Mouse (Mus musculus) heart, embryonic 16.5 days (tissue): Measurements from ENCODE around the gene Srpk1. TPM values are rescaled to one million over a fixed set of nuclear protein-coding genes. Genes with fewer than 3 reads are reported as not detected.

Source experiments
- ATAC-seq: fragments of 200-750 bp; cut with Nextera tagmentation; replicated peaks from 2 replicates; pipeline ENCODE4 v1.8.0; 2017; ENCODE audit warnings: moderate number of reproducible peaks; ENCODE audit not compliant: insufficient read depth, low FRiP score; ENCODE audit errors: extremely low read depth
- H3K27ac ChIP-seq: fragments of 300-500 bp; sonication (generic); 2 replicates; pipeline ENCODE4 v1.5.1; 2014; ENCODE audit warnings: mild to moderate bottlenecking, low read length, control low read depth, moderate library complexity
- H3K27me3 ChIP-seq: fragments of 300-500 bp; sonication (generic); 2 replicates; pipeline ENCODE4 v1.6.1; 2014; ENCODE audit warnings: low read length, mixed read lengths; ENCODE audit not compliant: control insufficient read depth, insufficient read depth
- H3K36me3 ChIP-seq: fragments of 300-500 bp; sonication (generic); 2 replicates; pipeline ENCODE4 v1.6.1; 2014; ENCODE audit not compliant: control insufficient read depth, insufficient read depth
- H3K4me1 ChIP-seq: fragments of 300-500 bp; sonication (generic); 2 replicates; pipeline ENCODE4 v1.6.1; 2014; ENCODE audit warnings: low read length, mixed read lengths; ENCODE audit not compliant: control insufficient read depth, insufficient read depth
- H3K4me2 ChIP-seq: fragments of 300-500 bp; sonication (generic); 2 replicates; pipeline ENCODE4 v1.6.1; 2014; ENCODE audit warnings: low read depth, mild to moderate bottlenecking, control low read depth, low read length
- H3K4me3 ChIP-seq: fragments of 300-500 bp; sonication (generic); 2 replicates; pipeline ENCODE4 v1.5.1; 2014; ENCODE audit warnings: mild to moderate bottlenecking, control low read depth, low read length
- H3K9ac ChIP-seq: fragments of 300-500 bp; sonication (generic); 2 replicates; pipeline ENCODE4 v1.6.1; 2014; ENCODE audit warnings: low read length, control low read depth
- H3K9me3 ChIP-seq: fragments of 300-500 bp; sonication (generic); replicated peaks from 2 replicates; pipeline ENCODE4 v1.6.1; 2016; ENCODE audit warnings: low read length; ENCODE audit not compliant: control insufficient read depth
- WGBS: fragments of 180-500 bp; shearing (Covaris S2); extraction: QIAGEN DNeasy Blood & Tissue Kit; methylation state at CpG from one replicate; pipeline ENCODE4 v1.1.7; 2014; 5-methylcytosine and 5-hydroxymethylcytosine counted together
- polyA plus RNA-seq: library from polyadenylated mRNA; unstranded; fragments of >200 nt; fragmentation: Nextera tagmentation; extraction: Ambion mirVana; gene quantifications from 2 replicates; pipeline ENCODE4 v1.2.1, GENCODE M21; 2015

Srpk1 gene
- polyA plus RNA-seq, result 44.3 and 44.9 TPM in 2 replicates

DNA sequence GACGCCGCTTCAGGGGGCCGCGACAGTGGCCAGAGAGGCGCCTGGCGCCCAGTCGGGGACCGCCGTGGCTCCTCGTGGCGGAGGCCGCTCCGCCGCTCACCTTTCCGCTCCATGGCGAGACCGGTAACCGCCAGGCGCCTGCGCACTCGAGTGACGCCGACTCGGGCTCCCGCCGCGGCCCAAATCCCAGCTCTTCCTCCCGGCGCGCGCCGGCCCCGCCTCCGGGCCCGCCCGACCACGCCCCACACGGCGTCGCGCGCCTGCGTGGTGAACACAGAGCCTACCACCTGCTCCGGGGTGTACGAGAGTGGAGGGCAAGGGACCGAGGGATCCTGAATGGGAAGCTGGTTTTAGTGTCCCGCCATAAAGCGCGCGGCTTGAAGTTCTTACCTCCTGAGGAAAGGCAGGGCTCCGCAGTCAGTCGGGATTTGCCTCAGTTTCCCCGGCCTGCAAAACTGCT, at the start of gene Srpk1:
Gene Srpk1 (minus strand): TSS at position 410 of the 460 bp plus-strand sequence.
- H3K4me1 ChIP-seq, result peaks cover 15% of the 10 kb centered on the region
- H3K27ac ChIP-seq, result peak within 1 kb of the TSS; percentile 84
- peak within 1 kb of the TSS; percentile 99 for H3K4me3 ChIP-seq
- H3K4me2 ChIP-seq, result peak within 1 kb of the TSS; percentile 72
- H3K9ac ChIP-seq, result peak within 1 kb of the TSS; percentile 98
- ATAC-seq, result peak; percentile 94
- H3K9me3 ChIP-seq, result no peaks in the 10 kb centered on the region
- 0 out of 2 replicates have a peak, but pooled peaks cover 6% of the 10 kb centered on the region for H3K36me3 ChIP-seq
- WGBS, result under 1% methylated on average over 50 of the region's 53 CpGs
- H3K27me3 ChIP-seq, result no peaks in the 10 kb centered on the region

DNA sequence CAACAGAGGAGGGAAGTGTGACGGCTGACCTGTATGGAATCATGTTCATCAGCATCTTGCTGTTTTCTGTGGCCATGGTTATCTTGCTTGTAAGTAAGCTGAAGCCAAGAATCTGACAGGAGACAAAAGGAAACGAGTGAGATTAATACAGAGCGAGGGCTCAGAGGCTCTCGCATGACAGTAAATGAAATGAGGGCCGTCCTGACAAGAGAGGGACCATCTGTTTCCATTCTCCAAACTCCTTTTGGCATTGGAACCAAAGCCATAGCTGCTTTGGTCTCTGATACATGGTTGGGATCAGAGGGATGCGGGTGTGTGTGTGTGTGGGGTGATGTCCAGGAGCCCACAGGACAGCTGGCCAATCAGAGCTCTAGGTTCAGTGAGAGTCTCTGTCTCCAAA, 37.1 kb upstream of the Srpk1 start:
- no peak overlapping the region for H3K27ac ChIP-seq
- 51% methylated on average over 6 of the region's 6 CpGs for WGBS
- peaks cover 2% of the 10 kb centered on the region; the same call in 1 of the 2 replicates for H3K27me3 ChIP-seq
- ATAC-seq, result no peak
- H3K4me3 ChIP-seq, result no peak overlapping the region
- H3K4me1 ChIP-seq, result peaks cover 4% of the 10 kb centered on the region; the same call in 1 of the 2 replicates
- H3K4me2 ChIP-seq, result no peak overlapping the region
- no peaks in the 10 kb centered on the region for H3K36me3 ChIP-seq
- H3K9me3 ChIP-seq, result no peaks in the 10 kb centered on the region
- no peak overlapping the region for H3K9ac ChIP-seq

DNA sequence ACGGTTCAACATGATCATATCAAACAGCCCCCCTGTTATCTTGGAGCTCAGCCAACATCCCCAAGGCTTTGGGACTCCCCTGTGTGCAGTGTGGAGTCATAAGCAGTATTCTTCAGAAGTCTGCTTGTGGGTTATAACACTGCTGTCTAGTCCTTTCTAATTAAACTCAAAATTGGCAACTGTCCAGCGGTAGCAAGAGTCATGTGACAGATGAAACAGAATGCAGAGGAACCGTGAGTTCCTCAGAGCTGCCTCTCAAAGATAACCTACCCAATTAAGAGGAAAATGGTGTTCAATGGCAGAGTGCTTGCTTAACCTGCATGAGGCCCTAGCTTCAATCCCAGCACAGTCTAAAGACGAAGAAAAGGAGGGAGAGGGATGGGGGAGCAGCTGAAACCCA, 35.4 kb upstream of the Srpk1 start:
- H3K27me3 ChIP-seq, result peaks cover 2% of the 10 kb centered on the region; the same call in 1 of the 2 replicates
- H3K4me2 ChIP-seq, result no peak overlapping the region
- H3K9me3 ChIP-seq, result no peaks in the 10 kb centered on the region
- peaks cover 4% of the 10 kb centered on the region; the same call in 1 of the 2 replicates for H3K4me1 ChIP-seq
- ATAC-seq, result no peak
- no peak overlapping the region for H3K27ac ChIP-seq
- H3K9ac ChIP-seq, result no peak overlapping the region
- no peaks in the 10 kb centered on the region for H3K36me3 ChIP-seq
- H3K4me3 ChIP-seq, result no peak overlapping the region
- 21% methylated on average over 4 of the region's 4 CpGs for whole genome bisulfite sequencing

DNA sequence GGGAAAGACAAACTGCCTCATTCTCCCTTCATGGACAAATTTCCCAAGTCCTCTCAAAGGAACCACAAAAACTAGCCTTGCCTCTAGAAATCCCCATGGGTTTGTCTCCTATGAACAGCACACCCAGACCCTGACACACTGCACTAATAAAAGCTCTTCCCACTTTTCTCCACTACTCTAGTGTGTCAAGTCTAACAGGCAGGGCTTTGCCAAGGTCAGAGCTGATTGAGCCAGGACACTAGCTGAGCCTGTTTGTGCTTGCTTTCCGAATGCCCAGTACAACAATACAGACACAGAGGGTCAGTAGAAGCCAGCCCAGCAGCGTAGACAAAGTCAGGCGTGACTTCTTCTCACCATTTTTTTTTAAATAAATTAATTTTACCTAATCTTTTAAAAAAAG, 27.8 kb upstream of the Srpk1 start:
- no peaks in the 10 kb centered on the region for H3K4me1 ChIP-seq
- 51% methylated on average over 3 of the region's 3 CpGs for WGBS
- H3K4me2 ChIP-seq, result no peak overlapping the region
- H3K9ac ChIP-seq, result no peak overlapping the region
- H3K27ac ChIP-seq, result peak overlapping the region; percentile 27; the same call in 1 of the 2 replicates
- H3K9me3 ChIP-seq, result no peaks in the 10 kb centered on the region
- H3K27me3 ChIP-seq, result no peaks in the 10 kb centered on the region; the same call in 1 of the 2 replicates
- H3K4me3 ChIP-seq, result no peak overlapping the region
- H3K36me3 ChIP-seq, result no peaks in the 10 kb centered on the region
- peak; percentile 45; the same call in 1 of the 2 replicates for ATAC-seq

DNA sequence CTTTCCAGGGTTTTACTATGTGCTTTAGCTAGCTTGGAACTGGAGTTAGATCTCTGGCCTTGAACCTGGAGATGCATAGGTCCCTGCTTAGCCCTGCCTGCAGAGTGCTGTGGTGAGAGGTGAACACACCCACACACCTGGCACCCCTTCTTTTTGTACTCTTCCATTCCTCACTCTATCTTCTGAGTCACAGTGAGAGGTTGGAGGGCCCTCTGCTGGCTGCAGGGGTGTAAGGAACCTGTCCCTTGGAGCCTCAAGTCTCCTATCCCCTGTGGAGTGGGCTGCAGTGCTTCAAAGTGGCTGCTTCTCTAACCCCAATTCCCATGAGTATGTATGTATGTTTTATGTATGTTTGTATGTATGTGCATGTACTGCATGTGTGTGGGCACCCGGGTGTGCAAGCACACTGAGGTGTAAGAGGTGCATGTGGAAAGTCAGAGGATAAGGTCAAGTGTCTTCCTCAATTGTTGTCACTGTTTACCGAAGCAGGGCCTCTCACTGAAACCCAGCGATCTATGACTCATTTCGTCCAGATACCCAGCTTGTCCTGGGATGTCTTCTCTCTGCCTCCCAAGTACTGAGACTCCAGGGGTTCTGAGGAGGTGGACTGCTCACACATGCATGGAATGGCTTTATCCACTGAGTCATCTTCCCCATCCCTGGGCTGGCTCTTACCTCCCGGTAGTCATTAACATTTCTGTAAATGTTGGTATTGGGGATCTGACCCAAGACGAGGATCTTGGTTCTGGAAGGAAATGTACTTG, 26.3 kb upstream of the Srpk1 start:
- no peak for ATAC-seq
- WGBS, result 43% methylated on average over 6 of the region's 6 CpGs
- no peak overlapping the region for H3K4me3 ChIP-seq
- no peaks in the 10 kb centered on the region for H3K9me3 ChIP-seq
- H3K36me3 ChIP-seq, result no peaks in the 10 kb centered on the region
- H3K9ac ChIP-seq, result no peak overlapping the region
- no peaks in the 10 kb centered on the region for H3K27me3 ChIP-seq
- no peaks in the 10 kb centered on the region for H3K4me1 ChIP-seq
- no peak overlapping the region for H3K4me2 ChIP-seq
- no peak overlapping the region for H3K27ac ChIP-seq

DNA sequence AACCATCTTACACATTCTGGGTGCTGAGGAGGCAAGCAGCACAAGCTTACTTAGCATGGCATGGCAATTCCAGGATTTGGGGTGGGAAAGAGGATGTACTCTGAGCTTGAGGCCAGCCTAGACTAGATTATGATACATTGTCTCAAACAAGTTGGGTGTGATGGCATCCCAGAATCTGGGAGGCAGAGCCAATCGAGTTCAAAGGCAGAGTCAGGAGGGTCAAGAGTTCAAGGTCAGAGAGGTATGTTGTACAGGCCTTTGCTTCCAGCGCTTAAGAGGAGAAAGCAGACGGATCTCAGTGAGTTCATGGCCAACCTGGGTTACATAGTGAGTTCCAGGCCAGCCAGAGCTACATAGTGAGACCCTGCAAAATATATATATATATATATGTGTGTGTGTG, 23.7 kb upstream of the Srpk1 start:
- Histone ChIP-seq H3K36me3 (no peaks in the 10 kb centered on the region), H3K27me3 (no peaks in the 10 kb centered on the region), H3K9ac (no peak overlapping the region), H3K4me1 (no peaks in the 10 kb centered on the region), H3K4me2 (no peak overlapping the region), H3K27ac (no peak overlapping the region), H3K4me3 (no peak overlapping the region), H3K9me3 (no peaks in the 10 kb centered on the region)
- 62% methylated on average over 3 of the region's 3 CpGs for WGBS
- ATAC-seq, result no peak

DNA sequence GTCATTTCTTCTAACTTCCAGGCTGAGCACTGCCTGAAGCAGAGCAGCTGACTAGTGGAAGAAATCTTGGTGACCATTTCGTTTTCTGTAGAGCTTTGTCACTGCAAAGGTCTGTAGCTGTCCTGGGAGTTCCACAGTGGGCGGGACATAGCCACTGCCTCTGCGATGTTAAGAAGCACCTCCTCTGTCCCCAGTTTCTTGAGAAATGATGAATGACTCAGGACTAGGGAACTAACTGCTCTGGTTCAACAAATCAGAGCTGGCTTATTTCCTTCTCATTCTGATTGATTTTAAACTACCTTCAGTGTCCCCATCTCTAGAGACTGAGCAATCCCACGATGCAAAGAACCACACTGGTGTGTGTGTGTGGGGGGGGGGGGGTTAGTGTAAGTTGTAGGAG, 21.6 kb upstream of the Srpk1 start:
- Histone ChIP-seq H3K4me3 (no peak overlapping the region), H3K36me3 (no peaks in the 10 kb centered on the region), H3K9ac (no peak overlapping the region), H3K9me3 (no peaks in the 10 kb centered on the region), H3K27ac (no peak overlapping the region), H3K27me3 (no peaks in the 10 kb centered on the region), H3K4me1 (no peaks in the 10 kb centered on the region), H3K4me2 (no peak overlapping the region)
- WGBS, result 43% methylated on average over 4 of the region's 4 CpGs
- ATAC-seq, result no peak

DNA sequence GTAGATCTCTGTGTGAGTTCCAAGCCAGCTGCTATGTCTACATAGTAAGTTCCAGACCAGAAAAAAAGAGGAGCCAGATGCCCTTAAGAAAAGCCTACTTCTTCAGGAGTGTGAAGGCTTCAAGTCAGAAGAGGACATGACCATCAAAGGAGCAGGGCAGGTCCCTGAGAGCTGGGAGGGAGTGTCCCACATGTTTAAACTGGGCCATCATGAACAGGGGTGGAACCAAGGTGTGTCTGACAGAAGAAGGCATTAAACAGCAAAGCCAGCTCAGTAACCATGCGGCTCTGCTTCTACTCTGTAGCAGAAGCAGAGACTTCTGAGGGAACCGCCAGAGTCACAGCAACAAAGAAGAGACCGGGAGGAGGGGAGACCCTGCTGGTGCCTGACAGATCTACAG, 21.2 kb upstream of the Srpk1 start:
- Histone ChIP-seq H3K27me3 (no peaks in the 10 kb centered on the region), H3K4me2 (no peak overlapping the region), H3K9me3 (no peaks in the 10 kb centered on the region), H3K4me1 (no peaks in the 10 kb centered on the region), H3K4me3 (no peak overlapping the region), H3K27ac (no peak overlapping the region), H3K36me3 (no peaks in the 10 kb centered on the region), H3K9ac (no peak overlapping the region)
- no peak for ATAC-seq
- 47% methylated on average over 3 of the region's 3 CpGs for WGBS

DNA sequence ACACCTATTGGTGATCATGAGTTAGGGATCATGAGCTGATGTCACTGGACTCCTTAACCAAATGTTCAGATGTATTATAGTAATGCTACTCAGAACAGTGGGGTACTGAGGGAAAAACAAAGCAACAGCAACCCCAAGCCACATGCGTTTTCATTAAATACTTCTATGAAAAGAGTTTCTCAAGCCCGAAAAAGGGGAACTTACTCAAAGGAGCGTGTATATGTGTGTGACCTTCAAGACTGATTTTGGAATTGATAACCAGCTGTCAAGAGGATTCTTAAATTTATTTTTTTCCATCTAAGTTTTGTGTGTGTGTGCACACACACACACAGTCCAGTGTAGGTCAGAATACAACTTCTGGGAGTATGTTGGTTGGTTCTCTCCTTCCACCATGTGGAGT, 17.6 kb upstream of the Srpk1 start:
- Histone ChIP-seq H3K4me3 (no peak overlapping the region), H3K27me3 (no peaks in the 10 kb centered on the region), H3K4me1 (peaks cover 4% of the 10 kb centered on the region; the same call in 1 of the 2 replicates), H3K27ac (no peak overlapping the region), H3K9me3 (no peaks in the 10 kb centered on the region), H3K4me2 (no peak overlapping the region), H3K36me3 (no peaks in the 10 kb centered on the region), H3K9ac (no peak overlapping the region)
- 63% methylated on average over 3 of the region's 3 CpGs for WGBS
- ATAC-seq, result no peak
